Mouse (Mus musculus) MEL (cell line): ENCODE measurements around the gene Tradd. TPM values are rescaled to one million over a fixed set of nuclear protein-coding genes. Genes with fewer than 3 reads are reported as not detected.

Experiments
- DNase-seq: peaks from one replicate; pipeline ENCODE4 v3.0.0; 2011; ENCODE audit warnings: low read depth, low spot score
- H3K27ac ChIP-seq: 2 replicates; pipeline ENCODE4 v1.5.1; 2012; ENCODE audit warnings: low read depth, mild to moderate bottlenecking, control low read depth, low read length, moderate library complexity; ENCODE audit not compliant: control insufficient read depth
- H3K27me3 ChIP-seq, 2 experiments: fragments of 150-350 bp in 1 of 2; sonication (generic) in 1 of 2; 2 replicates each; pipeline ENCODE4 v1.6.1; 2012; ENCODE audit warnings: low read length in 2 of 2, mild to moderate bottlenecking in 2 of 2, improper control_type of control experiment in 1 of 2, moderate library complexity in 1 of 2; ENCODE audit not compliant: insufficient read depth in 2 of 2, control insufficient read depth in 1 of 2
- H3K36me3 ChIP-seq, 2 experiments: 2 replicates each; pipeline ENCODE4 v1.6.1; 2012 to 2014; ENCODE audit warnings: low read length in 2 of 2, improper control_type of control experiment in 1 of 2, inconsistent platforms in 1 of 2, mild to moderate bottlenecking in 1 of 2; ENCODE audit not compliant: insufficient read depth in 2 of 2, control insufficient read depth in 1 of 2
- H3K4me1 ChIP-seq, 2 experiments: fragments of 150-350 bp in 1 of 2; sonication (generic) in 1 of 2; 2 replicates each; pipeline ENCODE4 v1.6.1; 2012; ENCODE audit warnings: low read length in 2 of 2, improper control_type of control experiment in 1 of 2, mild to moderate bottlenecking in 1 of 2; ENCODE audit not compliant: insufficient read depth in 2 of 2, control insufficient read depth in 1 of 2
- H3K4me3 ChIP-seq, 2 experiments: fragments of 150-350 bp in 1 of 2; sonication (generic) in 1 of 2; 2 replicates each; pipeline ENCODE4 v1.5.1; 2012; ENCODE audit warnings: low read depth in 2 of 2, low read length in 2 of 2, mild to moderate bottlenecking in 2 of 2, moderate library complexity in 2 of 2, control low read depth in 1 of 2, improper control_type of control experiment in 1 of 2; ENCODE audit not compliant: control insufficient read depth in 1 of 2, insufficient read depth in 1 of 2
- H3K79me2 ChIP-seq: 2 replicates; pipeline ENCODE4 v1.6.1; 2012; ENCODE audit warnings: mild to moderate bottlenecking, low read length, moderate library complexity; ENCODE audit not compliant: control insufficient read depth, poor library complexity, insufficient read depth
- H3K9ac ChIP-seq: 2 replicates; pipeline ENCODE4 v1.6.1; 2012; ENCODE audit warnings: low read depth, mild to moderate bottlenecking, control low read depth, low read length, moderate library complexity; ENCODE audit not compliant: control insufficient read depth, poor library complexity, severe bottlenecking
- H3K9me3 ChIP-seq: fragments of 150-350 bp; sonication (generic); replicated peaks from 2 replicates; pipeline ENCODE4 v1.6.1; 2012; ENCODE audit warnings: mild to moderate bottlenecking, low read length, improper control_type of control experiment, moderate library complexity; ENCODE audit not compliant: insufficient read depth
- BHLHE40 ChIP-seq: IDR thresholded peaks from 2 replicates; pipeline ENCODE4 v1.6.1; 2012; ENCODE audit warnings: low read depth, mild to moderate bottlenecking, inconsistent platforms, low read length, improper control_type of control experiment, borderline replicate concordance
- CTCF ChIP-seq, 3 experiments: IDR thresholded peaks in 2 of 3; conservative IDR thresholded peaks in 1 of 3; 2 replicates each; pipeline ENCODE4 v1.5.1; 2011 to 2012; ENCODE audit warnings: low read length in 3 of 3, low read depth in 2 of 3, mild to moderate bottlenecking in 2 of 3, improper control_type of control experiment in 1 of 3, inconsistent platforms in 1 of 3, mixed read lengths in 1 of 3, moderate library complexity in 1 of 3; ENCODE audit not compliant: control insufficient read depth in 1 of 3, insufficient read depth in 1 of 3, poor library complexity in 1 of 3, severe bottlenecking in 1 of 3
- ELF1 ChIP-seq: IDR thresholded peaks from 2 replicates; pipeline ENCODE4 v1.6.1; 2014; ENCODE audit warnings: low read depth, mild to moderate bottlenecking, inconsistent platforms, low read length, improper control_type of control experiment, moderate library complexity
- EP300 ChIP-seq, 2 experiments: IDR thresholded peaks; 2 replicates each; pipeline ENCODE4 v1.6.1; 2011; ENCODE audit warnings: improper control_type of control experiment in 2 of 2, low read length in 2 of 2, low read depth in 1 of 2, mild to moderate bottlenecking in 1 of 2
- ETS1 ChIP-seq: IDR thresholded peaks from 2 replicates; pipeline ENCODE4 v1.6.1; 2012; ENCODE audit warnings: low read depth, mild to moderate bottlenecking, inconsistent platforms, low read length, improper control_type of control experiment, moderate library complexity
- GABPA ChIP-seq: IDR thresholded peaks from 2 replicates; pipeline ENCODE4 v1.6.1; 2012; ENCODE audit warnings: low read depth, mild to moderate bottlenecking, inconsistent platforms, low read length, improper control_type of control experiment, moderate library complexity
- GATA1 ChIP-seq: IDR thresholded peaks from 2 replicates; pipeline ENCODE4 v1.6.1; 2011; ENCODE audit warnings: low read depth, low read length, improper control_type of control experiment
- HCFC1 ChIP-seq: IDR thresholded peaks from 2 replicates; pipeline ENCODE4 v1.6.1; 2012; ENCODE audit warnings: low read depth, mild to moderate bottlenecking, inconsistent platforms, low read length, improper control_type of control experiment, moderate library complexity
- JUND ChIP-seq: IDR thresholded peaks from 2 replicates; pipeline ENCODE4 v1.6.1; 2011; ENCODE audit warnings: low read depth, mild to moderate bottlenecking, improper control_type of control experiment, low read length
- KAT2A ChIP-seq: conservative IDR thresholded peaks from 2 replicates; pipeline ENCODE4 v1.6.1; 2012; ENCODE audit warnings: low read depth, low read length, improper control_type of control experiment, inconsistent platforms
- MAFK ChIP-seq: IDR thresholded peaks from 2 replicates; pipeline ENCODE4 v1.6.1; 2011; ENCODE audit warnings: low read depth, mild to moderate bottlenecking, low read length, improper control_type of control experiment, borderline replicate concordance
- MAX ChIP-seq: IDR thresholded peaks from 2 replicates; pipeline ENCODE4 v1.6.1; 2011; ENCODE audit warnings: low read length, improper control_type of control experiment
- MAZ ChIP-seq: IDR thresholded peaks from 2 replicates; pipeline ENCODE4 v1.6.1; 2012; ENCODE audit warnings: low read depth, mild to moderate bottlenecking, inconsistent platforms, low read length, improper control_type of control experiment
- MEF2A ChIP-seq: IDR thresholded peaks from 2 replicates; pipeline ENCODE4 v1.6.1; 2014; ENCODE audit warnings: low read depth, mild to moderate bottlenecking, inconsistent platforms, low read length, improper control_type of control experiment; ENCODE audit not compliant: poor library complexity, insufficient replicate concordance, severe bottlenecking; ENCODE audit errors: extremely low read depth
- MXI1 ChIP-seq: IDR thresholded peaks from 2 replicates; pipeline ENCODE4 v1.6.1; 2011; ENCODE audit warnings: mild to moderate bottlenecking, low read depth, low read length, improper control_type of control experiment
- MYB ChIP-seq: IDR thresholded peaks from 2 replicates; pipeline ENCODE4 v1.6.1; 2011; ENCODE audit warnings: mild to moderate bottlenecking, low read depth, low read length, improper control_type of control experiment
- MYC ChIP-seq: IDR thresholded peaks from 2 replicates; pipeline ENCODE4 v1.6.1; 2011; ENCODE audit warnings: low read depth, mild to moderate bottlenecking, low read length, improper control_type of control experiment, moderate library complexity
- NELFE ChIP-seq: IDR thresholded peaks from 2 replicates; pipeline ENCODE4 v1.6.1; 2011; ENCODE audit warnings: low read depth, low read length, improper control_type of control experiment
- NRF1 ChIP-seq: IDR thresholded peaks from 2 replicates; pipeline ENCODE4 v1.6.1; 2014; ENCODE audit warnings: low read depth, mild to moderate bottlenecking, inconsistent platforms, low read length, improper control_type of control experiment, moderate library complexity; ENCODE audit not compliant: poor library complexity, insufficient read depth, severe bottlenecking
- POLR2A ChIP-seq, 2 experiments: IDR thresholded peaks; 2 replicates each; pipeline ENCODE4 v1.6.1; 2011 to 2012; ENCODE audit warnings: low read length in 2 of 2, mild to moderate bottlenecking in 2 of 2, control low read depth in 1 of 2, improper control_type of control experiment in 1 of 2, low read depth in 1 of 2, moderate library complexity in 1 of 2; ENCODE audit not compliant: control insufficient read depth in 1 of 2, insufficient read depth in 1 of 2, poor library complexity in 1 of 2
- POLR2AphosphoS2 ChIP-seq: IDR thresholded peaks from 2 replicates; pipeline ENCODE4 v1.6.1; 2011; ENCODE audit warnings: low read length, improper control_type of control experiment
- POLR2AphosphoS5 ChIP-seq: IDR thresholded peaks from 2 replicates; pipeline ENCODE4 v1.6.1; 2012; ENCODE audit warnings: low read depth, borderline replicate concordance, mild to moderate bottlenecking, inconsistent platforms, low read length, moderate library complexity, mixed read lengths
- RAD21 ChIP-seq: IDR thresholded peaks from 2 replicates; pipeline ENCODE4 v1.6.1; 2011; ENCODE audit warnings: mild to moderate bottlenecking, low read depth, low read length, improper control_type of control experiment
- RCOR1 ChIP-seq: IDR thresholded peaks from 2 replicates; pipeline ENCODE4 v1.6.1; 2012; ENCODE audit warnings: low read depth, mild to moderate bottlenecking, inconsistent platforms, low read length, improper control_type of control experiment
- SIN3A ChIP-seq: IDR thresholded peaks from 2 replicates; pipeline ENCODE4 v1.6.1; 2012; ENCODE audit warnings: low read length, improper control_type of control experiment, inconsistent platforms
- SMC3 ChIP-seq: IDR thresholded peaks from 2 replicates; pipeline ENCODE4 v1.6.1; 2011; ENCODE audit warnings: low read depth, low read length, improper control_type of control experiment
- TAL1 ChIP-seq: IDR thresholded peaks from 2 replicates; pipeline ENCODE4 v1.6.1; 2012; ENCODE audit warnings: mild to moderate bottlenecking, inconsistent platforms, low read length, moderate library complexity, mixed read lengths
- TBP ChIP-seq: IDR thresholded peaks from 2 replicates; pipeline ENCODE4 v1.8.0; 2011; ENCODE audit warnings: low read depth, low read length, improper control_type of control experiment
- TCF12 ChIP-seq: IDR thresholded peaks from 2 replicates; pipeline ENCODE4 v1.6.1; 2014; ENCODE audit warnings: low read depth, mild to moderate bottlenecking, inconsistent platforms, low read length, improper control_type of control experiment, moderate library complexity
- UBTF ChIP-seq: IDR thresholded peaks from 2 replicates; pipeline ENCODE4 v1.6.1; 2012; ENCODE audit warnings: low read depth, mild to moderate bottlenecking, inconsistent platforms, low read length, improper control_type of control experiment, moderate library complexity, borderline replicate concordance; ENCODE audit not compliant: insufficient read depth
- USF1 ChIP-seq: IDR thresholded peaks from 2 replicates; pipeline ENCODE4 v1.6.1; 2014; ENCODE audit warnings: low read depth, mild to moderate bottlenecking, inconsistent platforms, low read length, improper control_type of control experiment, moderate library complexity
- USF2 ChIP-seq, 2 experiments: IDR thresholded peaks; 2 replicates each; pipeline ENCODE4 v1.6.1; 2011 to 2012; ENCODE audit warnings: improper control_type of control experiment in 2 of 2, low read length in 2 of 2, borderline replicate concordance in 1 of 2, inconsistent platforms in 1 of 2, low read depth in 1 of 2, mild to moderate bottlenecking in 1 of 2; ENCODE audit not compliant: insufficient read depth in 1 of 2
- ZC3H11A ChIP-seq: IDR thresholded peaks from 2 replicates; pipeline ENCODE4 v1.6.1; 2012; ENCODE audit warnings: low read depth, mild to moderate bottlenecking, inconsistent platforms, low read length, improper control_type of control experiment
- ZKSCAN1 ChIP-seq: IDR thresholded peaks from 2 replicates; pipeline ENCODE4 v1.6.1; 2012; ENCODE audit warnings: low read depth, mild to moderate bottlenecking, inconsistent platforms, low read length, improper control_type of control experiment, moderate library complexity
- ZMIZ1 ChIP-seq: IDR thresholded peaks from 2 replicates; pipeline ENCODE4 v1.6.1; 2012; ENCODE audit warnings: low read depth, mild to moderate bottlenecking, inconsistent platforms, low read length, improper control_type of control experiment, moderate library complexity
- ZNF384 ChIP-seq: IDR thresholded peaks from 2 replicates; pipeline ENCODE4 v1.6.1; 2012; ENCODE audit warnings: low read depth, mild to moderate bottlenecking, inconsistent platforms, low read length, improper control_type of control experiment
- polyA plus RNA-seq, 2 experiments: library from polyadenylated mRNA; stranded (reverse) in 1 of 2; unstranded in 1 of 2; fragments of >175 nt in 1 of 2; fragments of >200 nt in 1 of 2; gene quantifications; 2 replicates each; pipeline versions ENCODE4 v1.2.1 to v1.2.4; 2012; ENCODE audit warnings: low replicate concordance in 2 of 2, low read depth in 1 of 2; ENCODE audit not compliant: insufficient read length in 2 of 2, insufficient read depth in 1 of 2, missing spikeins in 1 of 2
- total RNA-seq: library from RNA; depleted of rRNA; stranded (reverse); fragments of 300-350 nt; gene quantifications from 2 replicates; pipeline ENCODE4 v1.2.3, GENCODE M21; 2012

The Tradd gene
- total and polyA plus RNA-seq, 3 experiments, result 31.0 to 33.5 TPM; not detected in 1

- H3K9me3 ChIP-seq, result no peaks in the 10 kb centered on the region
- H3K27ac ChIP-seq, result peak overlapping the region; percentile 49
- H3K27me3 ChIP-seq, result no peaks in the 10 kb centered on the region
- peaks cover 0 to 17% of the 10 kb centered on the region in 2 experiments; a peak in 2 of 4 replicates for H3K36me3 ChIP-seq
- peaks cover 0 to 30% of the 10 kb centered on the region in 2 experiments; a peak in 2 of 4 replicates for H3K4me1 ChIP-seq
- no peak overlapping the region for H3K9ac ChIP-seq
- no peak overlapping the region for H3K4me3 ChIP-seq
- H3K79me2 ChIP-seq, result peaks cover 15% of the 10 kb centered on the region
- peak; percentile 84 for DNase-seq
- TF ChIP-seq POLR2AphosphoS2 (no peak), UBTF (no peak), TBP (0 out of 2 replicates have a peak, but pooled peaks have one; percentile 40), SMC3 (no peak), ETS1 (no peak), USF1 (no peak), ZKSCAN1 (no peak), NRF1 (no peak), ZC3H11A (no peak), POLR2AphosphoS5 (no peak), GATA1 (0 out of 2 replicates have a peak, but pooled peaks have one; percentile 18), USF2 (IDR thresholded peaks at IDR 0.05; ENCODE audit: borderline replicate concordance in 1 of 2, insufficient read depth in 1 of 2, low read depth in 1 of 2, low read length in 2 of 2) (no peak), HCFC1 (no peak), MAFK (no peak), POLR2A (IDR thresholded peaks at IDR 0.05; ENCODE audit: control insufficient read depth in 1 of 2, insufficient read depth in 1 of 2, low read depth in 1 of 2, low read length in 2 of 2, poor library complexity in 1 of 2) (0 out of 4 replicates have a peak, but pooled peaks of 1 of the 2 experiments have one; percentile 17), MYC (no peak), MXI1 (no peak), BHLHE40 (no peak), JUND (no peak), CTCF (IDR thresholded peaks at IDR 0.05 in 2 of 3, conservative IDR thresholded peaks at IDR 0.05 in 1 of 3; ENCODE audit: control insufficient read depth in 1 of 3, insufficient read depth in 1 of 3, low read depth in 2 of 3, low read length in 3 of 3, poor library complexity in 1 of 3, severe bottlenecking in 1 of 3) (peak; percentile 7 to 18 (median 17); a peak in 2 of 6 replicates), MEF2A (no peak), EP300 (IDR thresholded peaks at IDR 0.05; ENCODE audit: low read depth in 1 of 2, low read length in 2 of 2) (peak; percentile 49 to 63), SIN3A (0 out of 2 replicates have a peak, but pooled peaks have one; percentile 36), ZNF384 (peak; percentile 60), TCF12 (no peak), ZMIZ1 (no peak), KAT2A (no peak), MAZ (no peak), GABPA (no peak), ELF1 (no peak), MAX (no peak), TAL1 (0 out of 2 replicates have a peak, but pooled peaks have one; percentile 10), NELFE (no peak), MYB (no peak), RCOR1 (no peak), RAD21 (no peak)
Observed at GRCm38 (mm10) chr8:105261326-105261980, 3.0 kb downstream of the Tradd start.
